Mouse (Mus musculus): ENCODE data around the gene Ifnar1. TPM values are rescaled to one million over a fixed set of nuclear protein-coding genes. Genes with fewer than 3 reads are reported as not detected.

The Ifnar1 gene
- total and polyA plus RNA-seq, 2 experiments = 14.0 to 26.4 TPM

DNA sequence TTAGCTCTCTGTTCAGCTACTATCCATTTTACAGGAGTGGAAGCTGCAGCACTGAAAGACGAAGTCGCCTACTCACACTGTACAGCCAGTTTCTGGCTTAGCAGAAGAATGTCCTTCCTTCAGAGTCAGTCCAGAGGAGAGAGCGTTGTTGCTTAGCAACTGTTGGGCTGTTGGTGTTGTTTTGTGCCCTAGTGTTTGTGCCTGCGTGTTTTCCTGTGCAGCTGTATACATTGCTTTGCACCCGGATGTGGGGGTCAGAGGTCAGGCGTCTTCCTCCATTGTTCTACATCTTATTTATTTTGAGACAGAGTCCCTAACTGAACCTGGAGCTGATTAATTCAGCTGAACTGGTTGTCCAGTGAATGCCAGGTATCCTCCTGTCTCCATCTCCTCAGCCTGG is 18.5 kb upstream of the Ifnar1 start:
- Histone ChIP-seq H3K9ac (ENCODE audit: low read depth, low read length) (no peak overlapping the region), H3K4me1 (ENCODE audit: control insufficient read depth, insufficient read depth, low read length) (peaks cover 7% of the 10 kb centered on the region)

GRCm38 (mm10) chr16:91470470-91470869 is 14.6 kb upstream of the Ifnar1 start:
- H3K9ac ChIP-seq (ENCODE audit: low read depth, low read length) = no peak overlapping the region
- WGBS = 81% methylated on average over 3 of the region's 3 CpGs

More for the DNA sequence above, 18.5 kb upstream of the Ifnar1 start:
- Histone ChIP-seq H3K4me3 (ENCODE audit: insufficient read depth, low read depth, low read length) (no peak overlapping the region), H3K36me3 (ENCODE audit: control insufficient read depth, insufficient read depth, low read length) (no peaks in the 10 kb centered on the region), H3K79me2 (ENCODE audit: control insufficient read depth, insufficient read depth, low read length) (no peaks in the 10 kb centered on the region), H3K27me3 (ENCODE audit: control insufficient read depth, insufficient read depth, low read length) (no peaks in the 10 kb centered on the region), H3K27ac (replicated peaks; ENCODE audit: insufficient read depth, low read depth, low read length) (no peak overlapping the region)
- DNase-seq (ENCODE audit: extremely low read depth, low read depth, low spot score) = no peak
- TF ChIP-seq CTCF (IDR thresholded peaks at IDR 0.05; ENCODE audit: low read depth, low read length) (no peak), POLR2A (IDR thresholded peaks at IDR 0.05; ENCODE audit: extremely low read depth, insufficient read depth, low read length) (no peak)
- 68% methylated on average over 6 of the region's 6 CpGs for WGBS

GRCm38 (mm10) chr16:91471481-91471880 is 13.6 kb upstream of the Ifnar1 start:
- no peak overlapping the region for H3K9ac ChIP-seq (ENCODE audit: low read depth, low read length)
- H3K27me3 ChIP-seq (ENCODE audit: control insufficient read depth, insufficient read depth, low read length) = no peaks in the 10 kb centered on the region
- TF ChIP-seq POLR2A (IDR thresholded peaks at IDR 0.05; ENCODE audit: extremely low read depth, insufficient read depth, low read length) = no peak
- no peak for TF ChIP-seq CTCF (IDR thresholded peaks at IDR 0.05; ENCODE audit: low read depth, low read length)
- no peak overlapping the region for H3K27ac ChIP-seq (replicated peaks; ENCODE audit: insufficient read depth, low read depth, low read length)
- no peak overlapping the region for H3K4me3 ChIP-seq (ENCODE audit: insufficient read depth, low read depth, low read length)
- WGBS = 81% methylated on average over 6 of the region's 6 CpGs
- no peaks in the 10 kb centered on the region for H3K36me3 ChIP-seq (ENCODE audit: control insufficient read depth, insufficient read depth, low read length)
- no peak for DNase-seq (ENCODE audit: extremely low read depth, low read depth, low spot score)
- no peaks in the 10 kb centered on the region; the same call in 1 of the 2 replicates for H3K4me1 ChIP-seq (ENCODE audit: control insufficient read depth, insufficient read depth, low read length)
- H3K79me2 ChIP-seq (ENCODE audit: control insufficient read depth, insufficient read depth, low read length) = no peaks in the 10 kb centered on the region

More at GRCm38 (mm10) chr16:91470470-91470869, 14.6 kb upstream of the Ifnar1 start:
- Histone ChIP-seq H3K4me3 (ENCODE audit: insufficient read depth, low read depth, low read length) (no peak overlapping the region), H3K36me3 (ENCODE audit: control insufficient read depth, insufficient read depth, low read length) (no peaks in the 10 kb centered on the region), H3K79me2 (ENCODE audit: control insufficient read depth, insufficient read depth, low read length) (no peaks in the 10 kb centered on the region), H3K4me1 (ENCODE audit: control insufficient read depth, insufficient read depth, low read length) (no peaks in the 10 kb centered on the region; the same call in 1 of the 2 replicates), H3K27me3 (ENCODE audit: control insufficient read depth, insufficient read depth, low read length) (no peaks in the 10 kb centered on the region), H3K27ac (replicated peaks; ENCODE audit: insufficient read depth, low read depth, low read length) (no peak overlapping the region)
- no peak for TF ChIP-seq CTCF (IDR thresholded peaks at IDR 0.05; ENCODE audit: low read depth, low read length)
- no peak for TF ChIP-seq POLR2A (IDR thresholded peaks at IDR 0.05; ENCODE audit: extremely low read depth, insufficient read depth, low read length)
- DNase-seq (ENCODE audit: extremely low read depth, low read depth, low spot score) = no peak

DNA sequence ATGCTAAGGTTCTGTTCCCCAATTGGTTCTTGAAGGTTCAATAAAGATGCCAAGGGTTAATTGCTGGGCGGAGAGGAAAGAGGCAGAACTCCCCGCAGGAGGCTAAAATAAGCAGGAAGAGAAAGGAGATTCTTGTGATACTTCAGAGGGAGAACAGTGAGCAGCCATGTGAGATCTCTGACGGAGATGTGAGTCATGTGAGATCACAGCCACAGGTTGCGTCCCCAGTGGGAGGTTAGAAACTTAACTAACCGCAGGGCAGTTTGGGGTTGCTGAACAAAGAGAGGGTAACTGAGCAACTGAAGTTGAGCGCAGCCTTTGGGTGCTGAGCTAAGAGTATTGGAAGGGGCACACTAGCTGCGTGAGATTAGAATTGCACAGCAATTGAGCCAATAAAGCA is 9.3 kb upstream of the Ifnar1 start:
- Histone ChIP-seq H3K9ac (ENCODE audit: low read depth, low read length) (no peak overlapping the region), H3K79me2 (ENCODE audit: control insufficient read depth, insufficient read depth, low read length) (no peaks in the 10 kb centered on the region), H3K4me1 (ENCODE audit: control insufficient read depth, insufficient read depth, low read length) (0 out of 2 replicates have a peak, but pooled peaks cover 2% of the 10 kb centered on the region), H3K27me3 (ENCODE audit: control insufficient read depth, insufficient read depth, low read length) (no peaks in the 10 kb centered on the region), H3K4me3 (ENCODE audit: insufficient read depth, low read depth, low read length) (no peak overlapping the region), H3K36me3 (ENCODE audit: control insufficient read depth, insufficient read depth, low read length) (no peaks in the 10 kb centered on the region), H3K27ac (replicated peaks; ENCODE audit: insufficient read depth, low read depth, low read length) (no peak overlapping the region)
- TF ChIP-seq CTCF (IDR thresholded peaks at IDR 0.05; ENCODE audit: low read depth, low read length) = no peak
- TF ChIP-seq POLR2A (IDR thresholded peaks at IDR 0.05; ENCODE audit: extremely low read depth, insufficient read depth, low read length) = no peak
- DNase-seq (ENCODE audit: extremely low read depth, low read depth, low spot score) = no peak
- 83% methylated on average over 7 of the region's 7 CpGs for WGBS

- H3K4me1 ChIP-seq (ENCODE audit: control insufficient read depth, insufficient read depth, low read length) = 0 out of 2 replicates have a peak, but pooled peaks cover 2% of the 10 kb centered on the region
- TF ChIP-seq CTCF (IDR thresholded peaks at IDR 0.05; ENCODE audit: low read depth, low read length) = no peak
- no peak for TF ChIP-seq POLR2A (IDR thresholded peaks at IDR 0.05; ENCODE audit: extremely low read depth, insufficient read depth, low read length)
- H3K36me3 ChIP-seq (ENCODE audit: control insufficient read depth, insufficient read depth, low read length) = no peaks in the 10 kb centered on the region
- 70% methylated on average over 1 of the region's 1 CpGs for WGBS
- H3K4me3 ChIP-seq (ENCODE audit: insufficient read depth, low read depth, low read length) = no peak overlapping the region
- DNase-seq (ENCODE audit: extremely low read depth, low read depth, low spot score) = peak; percentile 64
- no peaks in the 10 kb centered on the region for H3K79me2 ChIP-seq (ENCODE audit: control insufficient read depth, insufficient read depth, low read length)
- H3K27me3 ChIP-seq (ENCODE audit: control insufficient read depth, insufficient read depth, low read length) = no peaks in the 10 kb centered on the region
- H3K27ac ChIP-seq (replicated peaks; ENCODE audit: insufficient read depth, low read depth, low read length) = no peak overlapping the region
- no peak overlapping the region for H3K9ac ChIP-seq (ENCODE audit: low read depth, low read length)
Observed at GRCm38 (mm10) chr16:91478067-91478466, 7.0 kb upstream of the Ifnar1 start.

GRCm38 (mm10) chr16:91480517-91480916 is 4.5 kb upstream of the Ifnar1 start:
- no peak for TF ChIP-seq CTCF (IDR thresholded peaks at IDR 0.05; ENCODE audit: low read depth, low read length)
- TF ChIP-seq POLR2A (IDR thresholded peaks at IDR 0.05; ENCODE audit: extremely low read depth, insufficient read depth, low read length) = no peak
- Histone ChIP-seq H3K4me3 (ENCODE audit: insufficient read depth, low read depth, low read length) (no peak overlapping the region), H3K9ac (ENCODE audit: low read depth, low read length) (no peak overlapping the region), H3K36me3 (ENCODE audit: control insufficient read depth, insufficient read depth, low read length) (no peaks in the 10 kb centered on the region), H3K79me2 (ENCODE audit: control insufficient read depth, insufficient read depth, low read length) (peaks cover 2% of the 10 kb centered on the region; the same call in 1 of the 2 replicates), H3K27ac (replicated peaks; ENCODE audit: insufficient read depth, low read depth, low read length) (no peak overlapping the region), H3K4me1 (ENCODE audit: control insufficient read depth, insufficient read depth, low read length) (0 out of 2 replicates have a peak, but pooled peaks cover 2% of the 10 kb centered on the region), H3K27me3 (ENCODE audit: control insufficient read depth, insufficient read depth, low read length) (no peaks in the 10 kb centered on the region)
- DNase-seq (ENCODE audit: extremely low read depth, low read depth, low spot score) = no peak

Data from liver, adult 2 months (tissue).